Mouse (Mus musculus): ENCODE data around the gene Cntnap2. TPM values are rescaled to one million over a fixed set of nuclear protein-coding genes. Genes with fewer than 3 reads are reported as not detected.

Gene Cntnap2
- polyA plus RNA-seq, 1 experiment from 2014 or later: 1.1 TPM

DNA sequence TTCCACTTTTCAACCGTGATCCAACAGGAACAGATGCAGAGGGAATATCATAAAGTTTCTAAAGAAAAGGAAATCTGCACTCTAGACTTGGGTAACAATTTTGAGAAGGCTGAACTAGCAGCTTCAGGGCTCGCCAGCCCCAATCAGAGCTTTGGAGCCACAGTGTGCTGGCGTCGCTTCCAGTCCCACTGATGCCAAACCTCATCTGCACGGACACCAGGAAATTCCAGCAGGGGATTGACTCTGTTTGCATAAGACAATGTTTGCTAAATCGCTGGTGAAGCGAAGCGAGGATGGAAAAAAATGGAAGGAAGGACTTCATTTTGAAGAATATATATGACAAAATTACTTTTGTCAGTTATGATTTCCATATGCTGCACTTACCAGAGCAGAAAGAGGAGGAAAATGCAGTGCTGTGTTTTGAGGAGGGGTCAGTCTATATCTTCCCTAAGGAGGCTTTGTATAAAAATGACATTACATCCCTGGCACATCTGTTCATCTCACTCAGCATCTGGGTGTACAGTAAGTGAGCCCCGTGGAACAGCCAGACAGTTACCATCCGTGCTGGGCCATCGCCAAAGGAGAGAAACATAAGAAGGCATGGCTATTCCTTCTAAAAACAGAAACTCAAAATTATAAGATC, 2245.8 kb downstream of the Cntnap2 start:
- Histone ChIP-seq H3K9me3 (ENCODE audit: control insufficient read depth) (no peaks in the 10 kb centered on the region), H3K27me3 (replicated peaks; ENCODE audit: control insufficient read depth, insufficient read depth, low read length) (no peaks in the 10 kb centered on the region), H3K36me3 (ENCODE audit: control insufficient read depth, insufficient read depth) (no peaks in the 10 kb centered on the region), H3K27ac (ENCODE audit: low read depth, low read length) (no peak overlapping the region), H3K4me1 (replicated peaks; ENCODE audit: control insufficient read depth, insufficient read depth, low read length) (peaks cover 7% of the 10 kb centered on the region; the same call in 1 of the 2 replicates), H3K9ac (ENCODE audit: low read depth, low read length) (no peak overlapping the region), H3K4me3 (ENCODE audit: low read depth, low read length) (no peak overlapping the region), H3K4me2 (replicated peaks; ENCODE audit: low read depth) (no peak overlapping the region)
- WGBS: 49% methylated on average over 11 of the region's 11 CpGs
- ATAC-seq: no peak
- TF ChIP-seq CTCF (IDR thresholded peaks at IDR 0.05; ENCODE audit: low read depth): no peak

DNA sequence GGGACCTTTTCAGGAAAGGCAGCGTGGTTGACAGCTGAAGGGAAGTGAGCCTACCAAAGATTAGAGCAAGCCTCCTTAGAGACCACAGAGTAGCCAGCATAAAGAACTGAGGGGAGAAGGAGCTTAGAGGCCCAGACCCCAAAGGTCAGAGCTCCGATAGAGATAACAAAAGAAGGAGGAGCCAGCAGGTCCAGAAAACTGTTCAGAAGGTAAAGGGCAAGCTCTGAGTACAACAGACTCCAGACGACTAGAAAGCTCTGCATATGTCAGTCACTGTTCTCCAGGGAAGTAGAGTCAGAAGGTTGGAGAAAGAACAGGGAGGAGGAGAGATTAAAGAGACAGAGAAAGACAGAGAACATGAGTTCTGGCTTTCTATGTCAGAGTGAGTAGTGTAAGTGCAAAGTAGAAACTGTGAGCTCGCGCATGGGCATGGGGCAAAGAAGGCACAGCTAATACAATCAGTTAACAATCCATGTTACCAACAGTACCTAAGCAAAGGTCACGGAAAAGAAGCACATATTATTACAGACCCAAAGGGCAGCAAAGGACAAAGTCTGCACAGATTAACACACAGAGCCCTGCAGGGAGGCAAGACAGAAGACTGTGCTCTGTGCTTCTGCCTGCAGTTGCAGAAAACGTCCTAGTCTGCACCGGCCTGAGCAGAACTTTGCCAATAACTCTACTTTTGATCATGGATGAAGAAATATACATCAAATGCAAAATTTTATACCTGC, 2247.1 kb downstream of the Cntnap2 start:
- Histone ChIP-seq H3K36me3 (ENCODE audit: control insufficient read depth, insufficient read depth) (no peaks in the 10 kb centered on the region), H3K4me1 (replicated peaks; ENCODE audit: control insufficient read depth, insufficient read depth, low read length) (peaks cover 7% of the 10 kb centered on the region; the same call in 1 of the 2 replicates), H3K27me3 (replicated peaks; ENCODE audit: control insufficient read depth, insufficient read depth, low read length) (no peaks in the 10 kb centered on the region), H3K9me3 (ENCODE audit: control insufficient read depth) (no peaks in the 10 kb centered on the region), H3K4me2 (replicated peaks; ENCODE audit: low read depth) (peak overlapping the region; percentile 24), H3K9ac (ENCODE audit: low read depth, low read length) (no peak overlapping the region), H3K4me3 (ENCODE audit: low read depth, low read length) (no peak overlapping the region), H3K27ac (ENCODE audit: low read depth, low read length) (peak overlapping the region; percentile 63)
- ATAC-seq: peak; percentile 93
- WGBS: 25% methylated on average over 8 of the region's 8 CpGs
- no peak for TF ChIP-seq CTCF (IDR thresholded peaks at IDR 0.05; ENCODE audit: low read depth)

DNA sequence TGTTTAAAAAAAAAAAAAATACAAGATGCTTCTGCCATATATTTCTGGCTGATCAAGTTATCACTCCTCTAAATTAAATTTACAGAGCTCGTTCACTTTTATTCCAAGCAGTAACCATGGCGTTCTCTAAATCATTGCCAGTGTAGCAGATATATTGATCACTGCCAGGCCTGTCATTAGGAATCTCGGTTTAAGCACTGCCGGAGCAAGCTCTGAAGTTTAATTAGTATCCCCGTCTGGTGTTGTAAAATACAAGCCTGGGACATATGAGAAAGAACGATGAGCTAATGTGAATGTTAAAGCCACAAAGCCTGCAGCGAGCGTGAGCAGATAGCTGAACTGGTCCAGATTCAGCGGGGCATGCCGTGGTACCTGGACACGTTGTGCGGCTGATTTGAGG, 2247.8 kb downstream of the Cntnap2 start:
- Histone ChIP-seq H3K4me3 (ENCODE audit: low read depth, low read length) (no peak overlapping the region), H3K27me3 (replicated peaks; ENCODE audit: control insufficient read depth, insufficient read depth, low read length) (no peaks in the 10 kb centered on the region), H3K36me3 (ENCODE audit: control insufficient read depth, insufficient read depth) (no peaks in the 10 kb centered on the region), H3K4me2 (replicated peaks; ENCODE audit: low read depth) (no peak overlapping the region), H3K27ac (ENCODE audit: low read depth, low read length) (peak overlapping the region; percentile 41; the same call in 1 of the 2 replicates), H3K9me3 (ENCODE audit: control insufficient read depth) (no peaks in the 10 kb centered on the region), H3K9ac (ENCODE audit: low read depth, low read length) (no peak overlapping the region), H3K4me1 (replicated peaks; ENCODE audit: control insufficient read depth, insufficient read depth, low read length) (peaks cover 7% of the 10 kb centered on the region; the same call in 1 of the 2 replicates)
- WGBS: 67% methylated on average over 12 of the region's 12 CpGs
- ATAC-seq: no peak
- no peak for TF ChIP-seq CTCF (IDR thresholded peaks at IDR 0.05; ENCODE audit: low read depth)

DNA sequence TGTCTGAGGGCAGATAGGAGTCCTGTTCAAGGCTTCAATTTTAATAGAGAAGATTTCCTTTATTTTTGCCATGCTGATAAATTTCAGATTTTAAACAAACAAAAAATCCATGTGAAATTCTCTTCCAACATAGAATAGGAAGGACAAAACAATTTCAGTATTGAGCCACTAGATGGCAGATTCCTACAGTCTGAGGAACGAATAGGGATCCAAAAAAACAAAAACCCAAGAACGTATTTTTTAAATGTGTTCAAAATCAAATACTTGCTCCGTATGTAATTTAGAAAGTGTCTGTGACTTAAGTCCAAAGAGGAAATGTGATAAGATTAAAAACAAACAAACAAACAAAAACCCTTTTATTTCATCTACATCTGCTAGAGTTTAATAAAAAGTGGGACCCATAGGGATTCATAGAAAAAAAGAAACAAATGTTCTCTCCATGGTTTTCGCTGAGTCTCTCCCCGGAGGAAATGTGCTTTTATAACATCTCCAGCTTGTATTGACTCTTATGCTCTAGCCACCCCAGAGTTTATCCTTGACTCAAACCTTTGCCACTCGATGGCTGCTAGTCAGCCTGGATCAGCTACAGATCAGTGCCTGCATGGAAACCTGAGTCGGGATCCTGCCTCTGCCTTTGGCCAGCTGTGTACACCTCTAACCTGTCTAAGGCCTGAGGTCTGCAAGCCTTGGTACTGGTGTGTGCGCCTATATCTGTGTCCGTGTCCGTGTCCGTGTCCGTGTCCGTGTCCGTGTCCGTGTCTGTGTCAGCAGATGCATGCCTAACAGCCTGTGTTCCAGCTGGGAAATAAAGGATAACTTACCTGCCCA, 2255.6 kb downstream of the Cntnap2 start:
- peak overlapping the region; percentile 35 for H3K4me2 ChIP-seq (replicated peaks; ENCODE audit: low read depth)
- no peak overlapping the region for H3K4me3 ChIP-seq (ENCODE audit: low read depth, low read length)
- 55% methylated on average over 15 of the region's 15 CpGs for WGBS
- H3K27me3 ChIP-seq (replicated peaks; ENCODE audit: control insufficient read depth, insufficient read depth, low read length): no peaks in the 10 kb centered on the region
- no peak overlapping the region for H3K27ac ChIP-seq (ENCODE audit: low read depth, low read length)
- peak; percentile 82 for TF ChIP-seq CTCF (IDR thresholded peaks at IDR 0.05; ENCODE audit: low read depth)
- peaks cover 5% of the 10 kb centered on the region; the same call in 1 of the 2 replicates for H3K4me1 ChIP-seq (replicated peaks; ENCODE audit: control insufficient read depth, insufficient read depth, low read length)
- H3K36me3 ChIP-seq (ENCODE audit: control insufficient read depth, insufficient read depth): no peaks in the 10 kb centered on the region
- no peak for ATAC-seq
- no peak overlapping the region for H3K9ac ChIP-seq (ENCODE audit: low read depth, low read length)
- no peaks in the 10 kb centered on the region for H3K9me3 ChIP-seq (ENCODE audit: control insufficient read depth)

DNA sequence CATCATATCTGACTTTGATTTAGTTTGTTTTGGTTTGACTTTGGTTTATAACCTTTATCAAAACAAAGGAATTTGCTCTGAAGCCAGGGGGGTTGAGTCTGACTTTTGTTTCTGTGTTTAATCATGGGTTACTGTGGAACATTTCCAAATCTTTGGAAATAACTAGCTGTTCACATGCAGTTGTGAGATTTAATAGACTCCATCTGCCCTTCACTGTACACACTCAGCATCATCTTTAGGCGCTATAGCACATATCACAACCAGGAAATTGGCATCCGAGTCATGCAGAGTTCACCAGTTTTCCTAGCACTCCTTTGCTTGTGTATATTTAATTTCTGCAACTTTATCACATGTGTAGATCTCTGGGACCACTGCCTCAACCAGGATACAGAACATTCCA, 2256.3 kb downstream of the Cntnap2 start:
- Histone ChIP-seq H3K27ac (ENCODE audit: low read depth, low read length) (no peak overlapping the region), H3K4me2 (replicated peaks; ENCODE audit: low read depth) (no peak overlapping the region), H3K9me3 (ENCODE audit: control insufficient read depth) (no peaks in the 10 kb centered on the region), H3K9ac (ENCODE audit: low read depth, low read length) (no peak overlapping the region), H3K27me3 (replicated peaks; ENCODE audit: control insufficient read depth, insufficient read depth, low read length) (no peaks in the 10 kb centered on the region), H3K4me3 (ENCODE audit: low read depth, low read length) (no peak overlapping the region), H3K36me3 (ENCODE audit: control insufficient read depth, insufficient read depth) (no peaks in the 10 kb centered on the region), H3K4me1 (replicated peaks; ENCODE audit: control insufficient read depth, insufficient read depth, low read length) (peaks cover 5% of the 10 kb centered on the region; the same call in 1 of the 2 replicates)
- no peak for ATAC-seq
- WGBS: 59% methylated on average over 2 of the region's 2 CpGs
- no peak for TF ChIP-seq CTCF (IDR thresholded peaks at IDR 0.05; ENCODE audit: low read depth)

DNA sequence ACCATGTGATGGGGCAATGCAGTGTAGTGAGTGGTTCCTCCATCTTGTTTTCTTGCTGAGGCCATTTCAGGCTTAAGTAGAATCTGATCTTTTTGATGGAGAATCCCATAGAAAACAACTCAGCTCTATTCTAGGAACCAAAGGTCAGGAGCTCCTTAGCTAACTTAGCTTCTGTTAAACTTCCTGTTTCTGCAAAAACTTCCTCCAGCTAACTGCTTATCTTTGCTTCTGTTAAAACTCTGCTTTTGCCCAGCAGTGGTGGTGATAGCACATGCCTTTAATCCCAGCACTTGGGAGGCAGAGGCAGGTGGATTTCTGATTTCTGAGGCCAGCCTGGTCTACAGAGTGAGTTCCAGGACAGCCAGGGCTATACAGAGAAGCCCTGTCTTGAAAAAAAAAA, 2258.1 kb downstream of the Cntnap2 start:
- Histone ChIP-seq H3K9me3 (ENCODE audit: control insufficient read depth) (no peaks in the 10 kb centered on the region), H3K27me3 (replicated peaks; ENCODE audit: control insufficient read depth, insufficient read depth, low read length) (no peaks in the 10 kb centered on the region), H3K27ac (ENCODE audit: low read depth, low read length) (no peak overlapping the region), H3K4me1 (replicated peaks; ENCODE audit: control insufficient read depth, insufficient read depth, low read length) (peaks cover 5% of the 10 kb centered on the region; the same call in 1 of the 2 replicates), H3K9ac (ENCODE audit: low read depth, low read length) (no peak overlapping the region), H3K4me3 (ENCODE audit: low read depth, low read length) (no peak overlapping the region), H3K36me3 (ENCODE audit: control insufficient read depth, insufficient read depth) (no peaks in the 10 kb centered on the region), H3K4me2 (replicated peaks; ENCODE audit: low read depth) (no peak overlapping the region)
- no peak for TF ChIP-seq CTCF (IDR thresholded peaks at IDR 0.05; ENCODE audit: low read depth)
- no peak for ATAC-seq
